Mouse (Mus musculus) gastrocnemius, adult 18-20 months (tissue): ENCODE results near the gene Gstp2. TPM values are rescaled to one million over a fixed set of nuclear protein-coding genes. Genes with fewer than 3 reads are reported as not detected.

Experiments
- DNase-seq: peaks from one replicate; pipeline ENCODE4 v3.0.0; 2021; ENCODE audit warnings: low spot score
- long read RNA-seq, 2 experiments: library from polyadenylated mRNA; stranded (forward); transcript quantifications; one replicate each; pipeline ENCODE4 v2.0.0; 2021
- total RNA-seq, 2 experiments: library from RNA; stranded (reverse); gene quantifications; 2 replicates each; pipeline ENCODE4 v1.2.3; 2021

Gene Gstp2
- 100 to 1,000 TPM; 206 to 226 TPM for total RNA-seq
- long read RNA-seq, experiment 1, transcript Gstp2-201 (7 exons, 797 nt) = major isoform, 93 of 107 reads
- long read RNA-seq, experiment 1, partial matches to known transcripts = 6 of 107 reads
- long read RNA-seq, experiment 1, other reads (novel, unspliced or antisense) = 6 of 107 reads
- long read RNA-seq, experiment 2, transcript Gstp2-201 (7 exons, 797 nt) = major isoform, 91 of 102 reads
- long read RNA-seq, experiment 2, partial matches to known transcripts = 3 of 102 reads
- long read RNA-seq, experiment 2, other reads (novel, unspliced or antisense) = 8 of 102 reads

DNA sequence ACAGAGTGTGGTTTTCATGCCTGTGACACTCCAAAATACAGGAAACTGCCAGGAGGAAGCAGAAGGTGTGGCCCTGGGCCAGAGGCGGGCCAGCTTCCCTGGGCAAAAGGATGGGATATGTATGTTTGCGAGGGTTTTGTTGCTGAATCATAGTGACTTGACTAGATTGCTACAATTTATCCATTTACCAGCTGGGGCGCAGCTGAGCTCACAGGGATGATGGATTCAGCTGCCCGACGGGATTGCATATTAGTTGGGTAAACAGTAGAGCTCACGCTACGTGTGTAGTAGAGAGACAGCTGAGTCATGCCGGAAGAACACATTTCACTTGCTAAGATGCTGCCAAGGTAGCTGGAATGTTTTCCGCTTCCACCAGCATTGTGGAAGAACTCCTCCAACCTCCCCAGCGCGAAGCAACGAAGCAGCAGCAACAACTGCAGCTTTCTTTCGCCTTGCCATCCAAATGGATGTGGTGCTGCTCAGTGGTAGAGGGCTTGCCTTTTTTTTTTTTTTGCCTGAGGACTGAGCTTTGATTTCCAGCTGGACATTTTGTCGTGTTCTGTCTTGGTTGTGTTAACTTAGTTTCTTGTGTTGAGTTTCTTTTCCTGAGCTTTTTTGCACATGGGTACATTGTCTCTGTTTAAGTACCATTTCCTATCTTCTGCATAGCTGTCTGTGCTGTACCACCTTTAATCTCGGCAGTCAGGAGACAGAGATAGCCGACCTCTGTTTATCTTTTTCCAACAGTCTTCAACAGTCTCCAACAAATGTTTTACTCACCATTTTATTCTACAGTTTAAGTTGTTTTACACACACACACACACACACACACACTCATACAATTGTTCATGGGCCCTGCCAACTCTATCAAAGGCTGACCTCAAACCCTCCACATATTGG is at the start of gene Gstp2:
TSS of gene Gstp2 (minus strand) at position 58 of the 900 bp plus-strand sequence.
- DNase-seq = peak; percentile 88

- DNase-seq = no peak
Observed at GRCm38 (mm10) chr19:4094774-4095303, 49.0 kb upstream of the Gstp2 start.

DNA sequence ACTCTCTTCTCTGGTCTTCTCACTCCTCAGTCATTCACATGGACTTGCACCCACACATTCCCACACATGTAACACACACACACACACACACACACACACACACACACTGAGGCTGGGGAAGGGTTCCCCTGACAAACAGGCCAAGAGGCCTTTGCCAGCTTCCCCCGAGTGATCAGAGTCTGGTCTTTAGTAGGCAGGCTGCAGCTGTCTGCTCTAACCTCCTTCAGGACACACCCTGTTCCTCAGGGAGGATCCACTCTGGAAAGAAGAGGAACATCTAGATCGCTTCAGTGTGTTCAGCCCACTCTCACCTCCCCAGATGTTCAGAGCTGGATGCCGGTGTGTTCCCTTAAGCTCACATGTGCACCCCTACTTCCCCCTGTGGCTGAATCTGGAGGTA is 48.5 kb upstream of the Gstp2 start:
- no peak for DNase-seq

DNA sequence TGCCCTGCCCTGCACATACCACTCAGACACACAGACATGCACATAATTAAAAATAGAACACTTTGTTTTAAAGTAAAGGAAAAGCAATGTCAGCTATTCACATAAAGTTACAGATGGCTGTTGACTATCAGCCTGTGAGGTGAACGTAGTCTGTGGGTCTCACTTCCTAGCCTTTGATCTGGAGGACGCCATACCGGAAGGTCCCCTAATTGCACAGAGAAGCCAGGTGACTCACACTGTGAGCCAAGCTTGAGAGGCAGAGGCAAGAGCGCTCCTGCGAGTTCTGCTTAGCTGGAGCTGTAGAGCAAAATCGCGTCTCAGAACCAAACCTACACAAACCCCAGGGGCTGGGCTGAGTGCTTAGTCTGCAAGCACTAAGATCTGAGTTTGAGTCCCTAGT is 47.9 kb upstream of the Gstp2 start:
- no peak for DNase-seq

- no peak for DNase-seq
Observed at GRCm38 (mm10) chr19:4092750-4093149, 46.9 kb upstream of the Gstp2 start.

DNA sequence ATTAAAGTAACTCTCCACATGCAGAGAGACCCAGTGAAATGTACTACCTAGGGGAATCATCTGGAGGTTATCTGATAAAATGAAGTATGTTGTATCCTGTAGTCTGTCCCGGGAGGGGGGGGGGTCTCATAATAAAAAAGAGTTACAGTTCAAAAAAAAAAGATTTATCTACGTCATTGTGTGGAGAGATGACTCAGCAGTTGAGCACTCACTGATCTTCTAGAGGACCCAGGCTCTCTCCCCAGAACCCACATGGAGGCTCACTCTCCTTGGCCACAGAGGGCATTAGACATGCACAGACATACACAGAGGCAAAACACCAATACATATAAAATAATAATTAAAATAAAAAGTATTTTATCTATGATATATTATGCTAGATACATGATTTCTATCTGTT is 45.6 kb upstream of the Gstp2 start:
- no peak for DNase-seq

DNA sequence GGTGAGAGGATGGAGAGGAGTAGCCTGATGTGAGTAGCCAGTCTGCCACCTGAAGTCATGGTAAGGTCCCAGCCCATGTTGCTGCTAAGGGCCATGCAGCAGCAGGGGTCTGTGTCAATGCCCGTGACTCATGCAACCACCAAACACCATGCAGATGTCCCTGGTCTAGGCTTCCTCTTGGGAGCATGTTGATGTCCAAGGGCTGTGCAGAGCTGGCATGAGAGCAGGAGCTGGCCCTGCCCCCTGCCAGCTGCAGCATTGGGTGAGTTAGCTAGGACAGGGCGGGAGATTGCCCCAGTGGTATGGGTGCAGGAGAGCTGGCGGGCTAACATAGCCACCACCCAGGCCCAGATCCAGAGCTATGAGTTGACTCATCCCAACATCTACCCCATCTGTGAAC is 44.6 kb upstream of the Gstp2 start:
- DNase-seq = no peak

- no peak for DNase-seq
Observed at GRCm38 (mm10) chr19:4089128-4089527, 43.3 kb upstream of the Gstp2 start.

GRCm38 (mm10) chr19:4088146-4088545 is 42.3 kb upstream of the Gstp2 start:
- no peak for DNase-seq

- no peak for DNase-seq
Observed at GRCm38 (mm10) chr19:4087090-4087489, 41.3 kb upstream of the Gstp2 start.

DNA sequence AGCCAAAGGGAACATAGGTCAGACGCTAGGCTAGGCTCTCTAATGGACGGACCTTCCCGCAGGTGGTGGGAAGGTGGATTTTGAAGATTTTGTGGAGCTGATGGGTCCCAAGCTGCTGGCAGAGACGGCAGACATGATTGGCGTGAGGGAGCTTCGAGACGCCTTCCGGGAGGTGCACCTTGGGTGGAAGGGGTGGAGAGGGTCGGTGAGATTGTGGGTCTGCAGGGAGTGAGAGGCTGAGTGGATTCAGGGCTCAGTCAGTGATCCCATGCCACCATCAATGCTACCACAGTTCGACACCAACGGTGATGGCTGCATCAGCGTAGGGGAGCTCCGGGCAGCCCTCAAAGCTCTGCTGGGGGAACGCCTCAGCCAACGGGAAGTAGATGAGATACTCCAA is 40.3 kb upstream of the Gstp2 start:
- DNase-seq = no peak

DNA sequence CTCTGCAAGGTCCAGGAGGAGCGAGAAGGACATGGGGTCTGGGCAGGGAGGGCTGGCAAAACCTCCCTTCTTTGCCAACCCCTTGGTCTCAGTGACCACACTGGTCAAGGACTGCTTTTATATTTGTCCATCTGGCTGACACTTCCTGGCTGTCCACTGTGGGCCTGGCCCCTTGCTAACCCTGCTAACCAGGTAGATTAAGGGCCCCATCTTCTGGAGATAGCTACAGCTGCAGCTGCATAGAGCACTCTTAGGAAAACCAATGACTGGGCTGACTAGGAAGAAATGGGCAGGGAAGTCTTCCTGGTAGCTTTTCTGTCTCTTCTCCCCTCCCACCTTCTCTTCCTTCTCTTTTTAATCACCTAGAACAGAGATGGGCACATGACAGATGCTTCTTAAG is 39.2 kb upstream of the Gstp2 start:
- DNase-seq = no peak

DNA sequence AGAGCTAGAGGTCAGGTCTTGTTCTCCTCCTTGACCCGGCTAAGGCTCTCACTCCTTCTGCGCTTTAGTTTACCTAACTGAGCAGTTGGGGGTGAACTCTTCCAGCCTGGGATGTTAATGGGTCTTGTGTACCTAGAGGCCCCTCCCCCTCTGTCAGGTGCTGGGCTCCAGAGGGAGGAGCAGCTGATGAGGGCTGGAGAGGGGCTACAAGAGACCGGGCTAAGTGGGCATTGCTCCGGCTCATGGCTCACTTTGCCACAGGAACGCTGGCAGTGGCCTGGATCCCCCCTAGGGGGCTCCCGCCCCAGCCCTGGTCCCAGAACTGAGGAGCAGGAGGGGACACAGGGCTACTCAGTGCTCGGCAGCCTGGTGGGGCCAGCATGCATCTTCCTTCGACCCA is 38.0 kb upstream of the Gstp2 start:
- no peak for DNase-seq

GRCm38 (mm10) chr19:4083316-4083715 is 37.5 kb upstream of the Gstp2 start:
- no peak for DNase-seq

DNA sequence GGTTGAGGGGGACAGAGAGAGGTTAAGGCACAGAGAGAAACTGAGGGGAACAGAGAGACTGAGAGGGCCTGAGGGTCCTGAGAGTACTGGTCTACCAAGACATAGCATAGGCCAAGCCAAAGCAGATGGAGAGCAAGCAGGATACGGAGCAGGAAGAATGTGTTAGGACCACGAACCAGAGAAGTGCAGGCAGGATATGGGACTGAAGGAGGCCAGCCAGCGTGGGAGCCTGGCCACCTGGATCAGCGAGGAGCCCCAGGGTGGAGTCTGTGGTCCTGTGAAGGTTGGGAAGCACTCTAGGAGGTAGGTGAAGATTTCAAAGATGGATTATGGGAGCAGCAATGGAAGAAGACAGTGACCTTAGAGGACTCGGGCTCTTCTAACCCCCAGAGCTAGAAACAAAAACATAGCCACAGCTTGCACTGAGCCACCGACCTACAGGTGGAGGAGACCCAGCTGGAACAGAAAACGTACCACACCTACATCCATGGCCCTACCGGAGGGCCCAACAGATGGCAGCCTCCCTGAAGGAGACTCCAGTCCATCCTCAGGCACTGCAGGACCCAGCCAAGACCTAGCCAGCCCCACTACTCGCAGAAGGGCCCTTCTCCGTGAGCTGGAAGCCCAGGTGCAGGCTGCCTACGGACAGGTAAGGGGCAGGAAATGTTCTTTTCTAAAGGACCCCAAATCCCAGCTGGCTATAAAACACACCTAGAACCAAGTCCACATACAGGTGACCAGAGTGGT is 36.6 kb upstream of the Gstp2 start:
- DNase-seq = no peak

DNA sequence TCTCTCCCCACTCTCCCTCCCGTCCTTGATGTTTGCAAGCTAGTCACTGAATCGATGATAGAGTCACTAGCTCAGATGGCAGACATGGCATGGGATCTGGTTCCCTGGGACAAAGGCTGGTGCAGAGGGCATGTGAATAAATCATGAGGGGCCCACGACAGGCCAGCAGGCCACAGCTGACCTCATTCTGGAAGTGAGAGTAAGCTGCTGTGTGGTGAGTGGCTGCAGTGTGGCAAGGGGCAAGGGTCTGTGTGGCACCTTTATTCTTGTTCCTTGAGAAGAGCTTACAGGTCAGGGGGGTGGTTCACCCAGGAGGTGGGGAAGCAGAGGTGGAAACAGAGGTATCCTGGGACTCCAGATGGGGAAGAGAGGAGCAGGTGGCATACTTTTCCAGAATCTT is 35.6 kb upstream of the Gstp2 start, which contains the start of gene Cabp2:
TSS of gene Cabp2 (plus strand) at position 185 of the 400 bp plus-strand sequence.
- DNase-seq = no peak

GRCm38 (mm10) chr19:4080511-4081009 is 34.7 kb upstream of the Gstp2 start:
- DNase-seq = no peak

DNA sequence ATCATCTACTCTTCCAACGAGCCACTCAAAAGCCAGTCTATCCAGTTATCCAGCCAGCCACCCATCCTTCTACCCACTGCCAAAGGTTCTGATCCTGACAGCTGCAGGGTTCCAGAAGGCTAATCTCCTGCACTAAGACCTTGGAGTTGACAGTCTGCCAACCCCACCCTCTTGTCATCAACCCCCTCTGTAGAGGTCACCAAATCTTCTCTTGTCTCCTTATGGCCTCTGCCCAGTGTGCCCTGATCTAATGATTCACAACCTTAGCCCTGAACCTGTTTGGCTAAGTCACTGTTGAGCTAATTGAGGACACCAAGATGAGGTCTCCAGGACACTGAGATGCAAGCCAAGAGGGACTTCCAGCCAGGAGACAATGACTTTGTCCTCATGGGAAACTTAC is 33.8 kb upstream of the Gstp2 start:
- DNase-seq = no peak

- no peak for DNase-seq
Observed at GRCm38 (mm10) chr19:4075531-4075930, 29.7 kb upstream of the Gstp2 start.

DNA sequence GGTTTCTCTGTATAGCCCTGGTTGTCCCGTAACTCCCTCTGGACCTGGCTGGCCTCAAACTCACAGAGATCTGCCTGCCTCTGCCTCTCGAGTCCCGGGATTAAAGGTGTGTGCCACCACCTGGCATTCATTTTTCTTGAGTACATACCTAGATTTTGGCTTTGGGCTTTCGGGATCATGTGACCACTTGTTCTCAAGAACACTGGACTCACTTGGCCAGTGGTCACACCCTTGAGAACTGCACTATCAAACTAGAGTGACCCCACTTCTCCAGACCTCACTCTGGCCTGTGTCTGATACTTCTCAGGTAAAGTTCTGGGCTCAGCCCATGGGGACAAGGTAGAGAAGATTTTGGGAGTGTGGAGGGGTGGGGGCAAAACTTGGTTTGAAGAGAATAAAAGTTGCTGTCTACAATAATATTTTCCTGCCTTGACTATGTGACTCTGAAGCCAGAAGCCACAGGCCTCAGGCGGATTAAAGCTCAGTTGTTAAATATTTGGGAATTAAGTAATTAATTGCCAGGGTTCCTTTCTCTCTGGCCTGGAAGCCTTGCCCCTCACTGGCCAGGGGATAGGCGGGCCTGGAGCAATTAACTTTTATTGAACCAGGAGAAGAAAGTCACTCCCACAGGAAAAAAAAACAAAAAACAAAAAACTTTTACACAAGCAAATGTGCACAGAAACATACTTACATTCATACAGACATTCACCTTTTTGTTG is 27.0 kb upstream of the Gstp2 start:
- DNase-seq = no peak

- no peak for DNase-seq
Observed at GRCm38 (mm10) chr19:4071406-4071805, 25.6 kb upstream of the Gstp2 start.
